Mouse (Mus musculus) heart, postnatal 0 days (tissue): ENCODE data around the gene Apoa1.

ENCODE experiments used
- CTCF ChIP-seq: IDR thresholded peaks from 2 replicates; pipeline ENCODE4 v1.5.1; 2016; ENCODE audit warnings: antibody characterized with exemption, control low read depth, low read depth
- EP300 ChIP-seq: IDR thresholded peaks from 2 replicates; pipeline ENCODE4 v1.6.1; 2016; ENCODE audit warnings: antibody characterized with exemption, low read depth

DNA sequence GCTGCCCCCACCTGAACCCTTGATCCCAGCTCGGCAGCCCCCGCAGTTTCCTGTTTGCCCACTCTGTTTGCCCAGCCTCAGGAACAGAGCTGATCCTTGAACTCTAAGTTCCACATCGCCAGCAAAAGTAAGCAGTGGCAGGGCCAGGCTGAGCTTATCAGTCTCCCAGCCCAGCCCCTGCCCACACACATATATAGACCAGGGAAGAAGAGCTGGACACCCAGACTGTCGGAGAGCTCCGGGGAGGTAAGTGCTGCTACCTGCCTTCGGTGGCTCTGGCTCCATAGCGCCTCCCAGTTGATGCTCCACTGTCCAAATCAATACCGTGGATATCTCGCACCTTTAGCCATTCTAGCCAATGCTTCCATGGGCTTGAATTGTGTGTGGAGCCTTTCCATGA lies at the start of gene Apoa1:
- TF ChIP-seq CTCF (no peak), EP300 (no peak)
